10 mouse cellular contexts compared by ENCODE assay signal in genomic region chr15:93790531-93790930, GRCm38 (mm10).
"Had no signal": no experiment of that assay in that cellular context is flagged by ENCODE, and none has a peak within 500 bp of the region (broad histone marks: within the 10 kb centered on the region; RNA-seq: fewer than 3 reads in every experiment).

No protein-coding gene starts in this region.

- DNase-seq: kidney, adult 18-20 months; kidney, postnatal 10 days; kidney, postnatal 4 days; lung, postnatal 10 days; right cerebral cortex, adult 18-20 months; right cerebral cortex, postnatal 25 days; thymus, postnatal 4 days had no signal

- H3K4me3 ChIP-seq: layer of hippocampus, adult 2 months; midbrain, embryonic 13.5 days had no signal

- H3K9me3 ChIP-seq: midbrain, embryonic 13.5 days had no signal

- ATAC-seq: midbrain, embryonic 13.5 days had no signal

- H3K4me2 ChIP-seq: liver, embryonic 11.5 days; midbrain, embryonic 13.5 days had no signal

- H3K9ac ChIP-seq: midbrain, embryonic 13.5 days had no signal

- H3K4me1 ChIP-seq: midbrain, embryonic 13.5 days had no signal

- H3K27ac ChIP-seq: layer of hippocampus, adult 2 months; midbrain, embryonic 13.5 days had no signal

- H3K27me3 ChIP-seq: midbrain, embryonic 13.5 days had no signal

- H3K36me3 ChIP-seq: midbrain, embryonic 13.5 days had no signal
